Mouse (Mus musculus) kidney, postnatal 36 days (tissue): ENCODE measurements around the gene Raet1d.
"Not testable (repeated sequence)": the region's sequence is repeated elsewhere in the genome, so short reads cannot be mapped to it uniquely, and the experiment has no call there.

Experiments
- DNase-seq, 2 experiments: peaks; one replicate each; pipeline ENCODE4 v3.0.0; 2021 to 2022; ENCODE audit warnings: mixed read lengths in 2 of 2

Gene Raet1d

GRCm38 (mm10) chr10:22360252-22360651, at the start of gene Raet1d:
TSS of gene Raet1d (plus strand) at chr10:22360552.
- not testable (repeated sequence) for DNase-seq

GRCm38 (mm10) chr10:22322858-22323257, 37.5 kb upstream of the Raet1d start:
- no peak for DNase-seq

- DNase-seq = not testable (repeated sequence)
Observed at GRCm38 (mm10) chr10:22345721-22346120, 14.6 kb upstream of the Raet1d start.

- DNase-seq = not testable (repeated sequence)
Observed at GRCm38 (mm10) chr10:22353548-22354195, 6.7 kb upstream of the Raet1d start.

- DNase-seq = not testable (repeated sequence)
Observed at GRCm38 (mm10) chr10:22354196-22354574, 6.2 kb upstream of the Raet1d start.

- DNase-seq = not testable (repeated sequence)
Observed at GRCm38 (mm10) chr10:22357373-22357772, 3.0 kb upstream of the Raet1d start.

- DNase-seq = not testable (repeated sequence)
Observed at GRCm38 (mm10) chr10:22360957-22361356, 605 bp downstream of the Raet1d start.

- DNase-seq = peak in 1 of 2 experiments; percentile 6
Observed at GRCm38 (mm10) chr10:22361415-22362352, 1.3 kb downstream of the Raet1d start.

- not testable (repeated sequence) for DNase-seq
Observed at GRCm38 (mm10) chr10:22362466-22362865, 2.1 kb downstream of the Raet1d start.

GRCm38 (mm10) chr10:22364915-22365314, 4.6 kb downstream of the Raet1d start:
- not testable (repeated sequence) for DNase-seq

GRCm38 (mm10) chr10:22381226-22381625, 20.9 kb downstream of the Raet1d start:
- not testable (repeated sequence) for DNase-seq

GRCm38 (mm10) chr10:22390146-22390545, 29.8 kb downstream of the Raet1d start:
- not testable (repeated sequence) for DNase-seq

- not testable (repeated sequence) for DNase-seq
Observed at GRCm38 (mm10) chr10:22391616-22392015, 31.3 kb downstream of the Raet1d start.

GRCm38 (mm10) chr10:22393028-22393824, 32.9 kb downstream of the Raet1d start:
- DNase-seq = not testable (repeated sequence)

- not testable (repeated sequence) for DNase-seq
Observed at GRCm38 (mm10) chr10:22396680-22397079, 36.3 kb downstream of the Raet1d start.

- peak; percentile 13 to 67 for DNase-seq
Observed at GRCm38 (mm10) chr10:22402225-22402917, 42.0 kb downstream of the Raet1d start.

GRCm38 (mm10) chr10:22413702-22414494, 53.5 kb downstream of the Raet1d start:
- peak in 1 of 2 experiments; percentile 1 for DNase-seq
